Mouse (Mus musculus) heart, embryonic 15.5 days (tissue): ENCODE results near the gene Hist1h4j. TPM values are rescaled to one million over a fixed set of nuclear protein-coding genes. Genes with fewer than 3 reads are reported as not detected.
"Not testable (repeated sequence)": the region's sequence is repeated elsewhere in the genome, so short reads cannot be mapped to it uniquely, and the experiment has no call there.

Experiments used
- ATAC-seq: fragments of 200-750 bp; cut with Nextera tagmentation; replicated peaks from 2 replicates; pipeline ENCODE4 v1.8.0; 2017; ENCODE audit warnings: low read depth, moderate TSS enrichment; ENCODE audit not compliant: insufficient number of reproducible peaks, insufficient read depth, low FRiP score
- H3K27ac ChIP-seq: fragments of 300-500 bp; sonication (generic); 2 replicates; pipeline ENCODE4 v1.5.1; 2015; ENCODE audit warnings: mild to moderate bottlenecking, inconsistent platforms
- H3K27me3 ChIP-seq: fragments of 300-500 bp; sonication (generic); 2 replicates; pipeline ENCODE4 v1.6.1; 2015; ENCODE audit warnings: inconsistent platforms
- H3K36me3 ChIP-seq: fragments of 300-500 bp; sonication (generic); 2 replicates; pipeline ENCODE4 v1.6.1; 2015; ENCODE audit warnings: mild to moderate bottlenecking, inconsistent platforms
- H3K4me1 ChIP-seq: fragments of 300-500 bp; sonication (generic); replicated peaks from 2 replicates; pipeline ENCODE4 v1.6.1; 2015; ENCODE audit warnings: inconsistent platforms
- H3K4me2 ChIP-seq: fragments of 300-500 bp; sonication (generic); 2 replicates; pipeline ENCODE4 v1.6.1; 2015; ENCODE audit warnings: inconsistent platforms, mild to moderate bottlenecking, moderate library complexity
- H3K4me3 ChIP-seq: fragments of 300-500 bp; sonication (generic); 2 replicates; pipeline ENCODE4 v1.5.1; 2015; ENCODE audit warnings: mild to moderate bottlenecking, inconsistent platforms
- H3K9ac ChIP-seq: fragments of 300-500 bp; sonication (generic); 2 replicates; pipeline ENCODE4 v1.6.1; 2015; ENCODE audit warnings: mild to moderate bottlenecking, inconsistent platforms
- H3K9me3 ChIP-seq: fragments of 300-500 bp; sonication (generic); replicated peaks from 2 replicates; pipeline ENCODE4 v1.6.1; 2016; ENCODE audit warnings: inconsistent platforms
- WGBS: fragments of 180-500 bp; shearing (Covaris S2); methylation state at CpG from one replicate; pipeline ENCODE4 v1.1.7; 2015; ENCODE audit warnings: mixed read lengths; 5-methylcytosine and 5-hydroxymethylcytosine counted together
- polyA plus RNA-seq: library from polyadenylated mRNA; unstranded; fragments of >200 nt; fragmentation: Nextera tagmentation; extraction: Ambion mirVana; gene quantifications from 2 replicates; pipeline ENCODE4 v1.2.1, GENCODE M21; 2015

Hist1h4j gene
- polyA plus RNA-seq, 1 experiment from 2014 or later: 0.66 TPM

DNA sequence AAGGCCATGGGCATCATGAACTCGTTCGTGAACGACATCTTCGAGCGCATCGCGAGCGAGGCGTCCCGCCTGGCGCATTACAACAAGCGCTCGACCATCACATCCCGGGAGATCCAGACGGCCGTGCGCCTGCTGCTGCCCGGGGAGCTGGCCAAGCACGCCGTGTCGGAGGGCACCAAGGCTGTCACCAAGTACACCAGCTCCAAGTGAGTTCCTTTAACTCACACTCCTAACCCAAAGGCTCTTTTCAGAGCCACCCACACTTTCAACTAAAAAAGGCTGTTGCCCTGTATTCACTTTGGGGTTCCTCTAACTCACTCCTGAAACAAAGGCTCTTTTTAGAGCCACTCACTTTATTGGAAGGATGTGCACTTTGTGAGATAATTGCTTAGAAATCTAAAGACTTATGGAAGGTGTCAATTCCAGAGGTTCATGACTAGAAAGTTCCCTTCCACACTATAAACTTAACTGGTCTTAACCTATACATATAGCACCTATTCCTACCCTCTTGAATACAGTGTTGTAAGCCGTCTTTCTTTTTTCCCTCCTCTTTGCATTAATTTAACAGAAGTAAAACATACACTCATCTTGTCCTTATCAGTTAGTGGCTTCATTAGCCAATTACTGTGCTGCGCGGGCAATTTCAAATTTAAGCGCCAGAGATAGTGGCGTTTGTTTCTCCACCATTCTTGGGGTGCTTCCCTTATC is 19.6 kb downstream of the Hist1h4j start:
- WGBS: 2% methylated on average over 17 of the region's 26 CpGs
- H3K36me3 ChIP-seq, ATAC-seq, H3K9me3 ChIP-seq, H3K27me3 ChIP-seq: not testable (repeated sequence)
- Histone ChIP-seq H3K9ac (peak overlapping the region; percentile 57), H3K27ac (peak overlapping the region; percentile 92), H3K4me2 (peak overlapping the region; percentile 74), H3K4me1 (peaks cover 23% of the 10 kb centered on the region), H3K4me3 (peak overlapping the region; percentile 55)

DNA sequence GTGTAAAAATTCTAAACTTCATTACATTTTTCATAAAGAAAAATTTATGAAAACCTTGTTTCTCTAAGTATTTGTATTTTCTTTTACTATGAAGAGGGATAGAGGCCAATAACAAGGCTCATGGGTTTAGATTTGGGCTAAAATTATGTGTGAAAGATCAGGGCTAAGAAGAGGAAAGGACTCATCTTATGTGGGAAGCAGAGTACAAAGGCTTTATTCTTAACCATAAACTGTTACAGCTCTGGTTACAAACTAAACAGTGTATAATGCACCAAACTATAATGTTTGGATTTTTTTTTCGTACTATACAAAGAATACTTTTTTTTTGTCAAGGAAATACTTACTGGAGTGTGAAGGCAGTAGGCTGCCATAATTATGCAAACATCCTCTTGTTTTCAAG is 20.8 kb downstream of the Hist1h4j start:
- peak overlapping the region; percentile 48 for H3K4me2 ChIP-seq
- H3K4me1 ChIP-seq: peaks cover 20% of the 10 kb centered on the region
- H3K9ac ChIP-seq: no peak overlapping the region
- ATAC-seq: no peak
- no peaks in the 10 kb centered on the region for H3K36me3 ChIP-seq
- no peaks in the 10 kb centered on the region for H3K9me3 ChIP-seq
- no peak overlapping the region for H3K27ac ChIP-seq
- 0 out of 2 replicates have a peak overlapping the region, but pooled peaks have one; percentile 11 for H3K4me3 ChIP-seq
- WGBS: 82% methylated on average over 1 of the region's 1 CpGs
- H3K27me3 ChIP-seq: no peaks in the 10 kb centered on the region

DNA sequence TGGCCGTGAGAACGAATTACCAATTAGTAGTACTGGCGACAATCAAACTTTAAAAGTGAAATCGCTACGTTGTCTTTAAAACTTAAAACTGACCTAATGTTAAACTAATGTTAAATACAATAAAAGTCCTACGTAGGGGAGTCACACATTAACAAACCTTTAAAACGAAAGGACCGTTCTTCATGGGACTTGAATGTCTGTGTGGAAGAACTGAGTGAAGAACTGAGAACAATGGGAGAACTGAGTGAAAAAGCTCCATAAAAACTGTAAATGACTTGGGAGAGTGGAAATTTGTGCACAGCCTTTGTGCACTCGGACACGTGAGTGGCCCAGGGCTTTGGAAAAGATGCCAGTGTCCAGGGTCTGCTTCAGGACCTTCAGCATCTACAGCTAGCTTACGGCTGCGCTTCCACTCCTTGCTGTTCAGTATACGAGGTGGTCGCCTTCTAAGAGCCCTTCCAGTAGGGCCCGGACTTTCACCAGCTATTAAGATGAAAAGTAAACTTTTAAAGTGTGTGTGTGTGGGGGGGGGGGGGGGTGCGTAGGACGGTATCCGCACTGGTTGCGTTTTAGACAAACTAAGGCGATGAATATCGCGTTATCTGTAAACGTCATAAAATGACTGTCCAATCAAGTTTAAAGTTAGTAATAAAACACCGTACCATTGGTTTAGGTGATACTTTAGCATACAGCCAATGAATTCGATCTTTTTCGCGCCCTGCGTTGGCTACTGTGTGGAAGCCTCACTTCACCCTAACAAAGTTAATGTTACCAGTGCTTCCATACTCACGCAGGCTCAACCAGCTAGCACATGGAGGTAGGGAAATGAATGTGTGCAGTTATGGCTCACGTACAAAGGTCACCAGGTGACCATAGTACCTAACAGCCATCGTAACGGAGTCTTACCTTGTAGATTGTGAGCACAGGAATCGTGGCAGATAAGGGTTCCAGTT is 44.2 kb downstream of the Hist1h4j start:
- Histone ChIP-seq H3K4me2 (peak overlapping the region; percentile 93), H3K27ac (peak overlapping the region; percentile 89), H3K9ac (peak overlapping the region; percentile 72), H3K4me3 (peak overlapping the region; percentile 64), H3K9me3 (no peaks in the 10 kb centered on the region), H3K36me3 (no peaks in the 10 kb centered on the region), H3K27me3 (no peaks in the 10 kb centered on the region), H3K4me1 (peaks cover 26% of the 10 kb centered on the region)
- WGBS: 6% methylated on average over 33 of the region's 33 CpGs
- peak; percentile 72 for ATAC-seq

DNA sequence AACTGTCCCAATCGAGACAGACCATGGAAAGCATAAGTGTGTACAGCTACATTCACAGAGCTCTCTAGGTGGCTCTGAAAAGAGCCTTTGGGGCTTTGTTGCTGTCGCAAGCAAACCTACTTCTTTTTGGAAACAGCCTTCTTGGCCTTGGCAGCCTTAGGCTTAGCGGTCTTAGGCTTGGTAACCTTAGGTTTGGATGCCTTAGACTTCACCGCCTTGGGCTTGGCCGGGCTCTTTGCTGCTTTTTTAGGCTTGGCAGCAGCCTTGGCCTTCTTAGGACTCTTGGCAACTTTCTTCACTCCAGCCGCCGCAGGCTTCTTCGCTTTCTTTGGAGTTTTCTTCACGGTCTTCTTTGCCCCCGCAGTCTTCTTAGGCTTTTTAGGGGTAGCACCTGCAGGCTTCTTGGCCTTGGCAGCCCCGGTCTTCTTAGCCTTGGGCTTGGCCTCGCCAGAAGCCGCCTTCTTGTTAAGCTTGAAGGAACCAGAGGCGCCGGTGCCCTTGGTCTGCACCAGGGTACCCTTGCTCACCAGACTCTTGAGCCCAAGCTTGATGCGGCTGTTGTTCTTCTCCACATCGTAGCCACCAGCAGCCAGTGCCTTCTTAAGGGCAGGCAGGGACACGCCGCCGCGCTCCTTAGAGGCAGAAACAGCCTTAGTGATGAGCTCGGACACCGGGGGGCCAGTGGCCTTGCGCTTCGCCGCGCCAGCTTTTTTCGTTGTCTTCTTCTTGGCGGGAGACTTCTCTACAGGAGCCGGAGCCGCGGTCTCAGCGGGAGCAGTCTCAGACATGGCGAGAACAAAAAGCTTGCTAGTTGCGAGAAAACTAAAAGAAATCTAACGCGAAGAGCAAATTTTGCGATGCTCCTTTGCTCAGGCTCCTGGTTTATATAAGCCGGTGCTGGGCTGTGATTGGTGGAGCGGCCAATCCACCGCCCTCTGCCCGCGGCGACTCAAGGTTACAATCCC is 45.2 kb downstream of the Hist1h4j start, which contains the start of gene Hist1h1b:
Gene Hist1h1b, minus strand, starts transcription at position 859 of the 965 bp plus-strand sequence.
- peak within 1 kb of the TSS; percentile 64 for H3K4me3 ChIP-seq
- ATAC-seq: peak; percentile 52
- no peaks in the 10 kb centered on the region for H3K9me3 ChIP-seq
- peak within 1 kb of the TSS; percentile 93 for H3K4me2 ChIP-seq
- under 1% methylated on average over 44 of the region's 44 CpGs for WGBS
- peak within 1 kb of the TSS; percentile 72 for H3K9ac ChIP-seq
- no peaks in the 10 kb centered on the region for H3K36me3 ChIP-seq
- H3K4me1 ChIP-seq: peaks cover 30% of the 10 kb centered on the region
- H3K27me3 ChIP-seq: no peaks in the 10 kb centered on the region
- peak within 1 kb of the TSS; percentile 89 for H3K27ac ChIP-seq

DNA sequence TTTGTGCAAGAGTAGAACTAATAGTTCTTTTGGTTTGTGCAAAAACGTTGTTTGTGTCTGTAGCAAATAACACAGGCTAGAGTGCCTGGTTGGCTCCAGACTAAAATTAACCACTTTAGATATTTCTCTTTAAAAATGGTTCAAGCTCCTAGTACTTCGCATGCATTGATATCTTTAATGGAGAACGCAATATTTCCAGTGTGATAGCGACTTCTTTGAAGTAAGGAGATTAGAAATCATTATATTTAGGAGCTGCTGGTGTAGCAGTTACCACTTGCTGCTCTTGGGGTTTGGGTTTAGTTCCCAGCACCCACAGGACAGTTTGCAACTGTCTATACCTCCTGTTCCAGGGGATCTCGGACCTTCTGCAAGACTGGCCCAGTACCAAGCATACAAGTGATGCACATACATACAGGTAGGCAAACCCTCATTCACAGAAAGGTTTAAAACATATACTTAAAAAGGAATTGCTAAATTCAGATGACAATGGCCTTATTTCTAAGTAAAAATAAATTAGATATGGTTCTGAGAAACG is 46.2 kb downstream of the Hist1h4j start:
- H3K4me2 ChIP-seq: peak overlapping the region; percentile 93
- H3K27ac ChIP-seq: peak overlapping the region; percentile 89; the same call in 1 of the 2 replicates
- H3K9ac ChIP-seq: 0 out of 2 replicates have a peak overlapping the region, but pooled peaks have one; percentile 72
- no peaks in the 10 kb centered on the region for H3K36me3 ChIP-seq
- H3K4me1 ChIP-seq: peaks cover 35% of the 10 kb centered on the region
- no peaks in the 10 kb centered on the region for H3K9me3 ChIP-seq
- WGBS: 46% methylated on average over 6 of the region's 6 CpGs
- no peaks in the 10 kb centered on the region for H3K27me3 ChIP-seq
- H3K4me3 ChIP-seq: peak overlapping the region; percentile 64; the same call in 1 of the 2 replicates
- no peak for ATAC-seq

DNA sequence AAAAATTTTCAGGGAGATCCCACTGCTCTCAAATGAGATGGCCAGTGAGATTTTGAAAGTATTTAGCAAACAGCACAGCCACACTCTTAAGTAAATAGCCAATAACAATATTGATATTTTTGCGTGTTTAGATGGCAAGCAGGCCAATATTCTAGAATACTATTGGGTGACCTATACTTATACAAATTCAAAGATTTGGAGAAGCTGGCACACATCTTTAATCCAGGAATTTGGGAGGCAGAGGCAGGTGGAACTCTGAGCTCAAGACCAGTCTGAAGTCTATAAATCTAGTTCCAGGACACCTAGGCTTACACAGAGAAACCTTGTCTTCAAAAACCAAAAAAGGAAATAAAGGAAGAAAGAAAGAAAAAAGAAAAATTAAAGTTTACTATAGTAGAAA is 46.8 kb downstream of the Hist1h4j start:
- no peak overlapping the region for H3K4me2 ChIP-seq
- no peaks in the 10 kb centered on the region for H3K27me3 ChIP-seq
- WGBS: 95% methylated on average over 1 of the region's 1 CpGs
- H3K4me1 ChIP-seq: peaks cover 37% of the 10 kb centered on the region
- H3K9me3 ChIP-seq: no peaks in the 10 kb centered on the region
- no peak overlapping the region for H3K4me3 ChIP-seq
- H3K36me3 ChIP-seq: no peaks in the 10 kb centered on the region
- no peak overlapping the region for H3K9ac ChIP-seq
- ATAC-seq: no peak
- no peak overlapping the region for H3K27ac ChIP-seq

DNA sequence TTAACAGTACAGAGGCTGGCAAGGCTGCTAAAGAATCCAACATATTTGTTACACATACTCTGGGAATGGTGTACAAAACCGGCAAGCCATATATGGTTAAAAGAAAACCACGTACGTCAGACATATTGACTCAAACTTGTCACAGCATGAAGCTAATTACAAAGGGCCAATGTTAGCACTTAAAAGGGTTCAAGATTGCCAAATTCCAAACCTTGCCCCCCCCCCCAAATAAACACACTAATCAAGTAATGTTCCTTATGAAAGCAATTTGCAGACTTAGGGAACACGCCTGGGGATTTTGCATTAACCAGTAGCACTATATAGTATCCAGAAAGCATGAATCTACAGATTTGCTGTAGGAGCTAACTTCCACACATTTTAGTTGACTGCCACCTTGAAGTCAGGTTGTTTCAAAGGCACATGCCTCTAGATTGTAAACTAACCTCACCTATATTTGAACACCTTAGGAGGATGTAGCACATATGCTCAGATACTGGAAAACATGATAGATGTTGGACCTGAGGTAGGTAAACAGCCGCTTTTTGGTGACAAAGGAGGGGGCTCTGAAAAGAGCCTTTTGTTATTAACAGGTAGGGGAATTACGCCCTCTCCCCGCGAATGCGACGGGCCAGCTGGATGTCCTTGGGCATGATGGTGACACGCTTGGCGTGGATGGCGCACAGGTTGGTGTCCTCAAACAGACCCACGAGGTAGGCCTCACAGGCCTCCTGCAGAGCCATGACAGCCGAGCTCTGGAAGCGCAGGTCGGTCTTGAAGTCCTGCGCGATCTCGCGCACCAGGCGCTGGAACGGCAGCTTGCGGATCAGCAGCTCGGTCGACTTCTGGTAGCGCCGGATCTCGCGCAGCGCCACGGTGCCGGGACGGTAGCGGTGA is 47.7 kb downstream of the Hist1h4j start:
- not testable (repeated sequence) for H3K9me3 ChIP-seq, ATAC-seq, H3K27me3 ChIP-seq, H3K36me3 ChIP-seq
- peak overlapping the region; percentile 73 for H3K27ac ChIP-seq
- 1% methylated on average over 14 of the region's 35 CpGs for WGBS
- H3K9ac ChIP-seq: peak overlapping the region; percentile 62
- H3K4me3 ChIP-seq: peak overlapping the region; percentile 51
- peak overlapping the region; percentile 76 for H3K4me2 ChIP-seq
- H3K4me1 ChIP-seq: peaks cover 37% of the 10 kb centered on the region

DNA sequence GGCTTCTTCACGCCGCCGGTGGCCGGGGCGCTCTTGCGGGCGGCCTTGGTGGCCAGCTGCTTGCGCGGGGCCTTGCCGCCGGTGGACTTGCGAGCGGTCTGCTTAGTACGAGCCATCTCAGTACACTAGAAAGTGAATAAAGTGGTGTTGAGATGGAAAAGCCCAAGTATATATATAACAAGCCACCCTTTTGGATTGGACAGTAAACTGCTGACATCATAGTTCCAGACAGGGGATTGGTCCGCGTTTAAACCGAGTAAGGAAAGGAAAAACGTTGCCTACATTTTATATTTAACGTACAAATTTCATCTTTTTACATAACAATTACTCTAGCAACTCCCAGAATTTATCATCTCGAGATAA is 48.4 kb downstream of the Hist1h4j start, which contains the start of gene Hist1h3i:
Gene Hist1h3i, minus strand, starts transcription at position 116 of the 363 bp plus-strand sequence.
- WGBS: 0% methylated on average over 15 of the region's 20 CpGs

DNA sequence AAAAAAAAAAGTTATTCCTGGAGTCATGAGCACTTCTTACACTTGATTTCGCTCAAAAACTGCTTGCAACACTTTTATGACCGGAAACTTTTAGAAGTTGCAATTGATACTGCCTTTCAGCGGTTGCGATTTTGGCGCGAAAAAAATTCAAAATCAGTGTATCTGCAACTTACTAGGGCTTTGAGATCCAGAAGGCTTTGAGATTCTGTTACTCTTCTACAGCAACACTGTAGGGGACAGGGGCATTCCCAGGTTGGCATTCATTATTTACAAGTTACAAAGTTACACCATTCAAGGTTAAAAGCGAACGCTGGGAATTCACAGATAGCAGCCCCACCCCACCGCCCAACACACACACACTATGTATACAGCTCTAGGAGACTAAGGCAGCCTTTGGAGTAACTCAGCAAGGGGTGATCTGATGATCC is 48.9 kb downstream of the Hist1h4j start:
- Histone ChIP-seq H3K27ac (peak overlapping the region; percentile 73), H3K27me3 (no peaks in the 10 kb centered on the region), H3K36me3 (no peaks in the 10 kb centered on the region), H3K4me1 (peaks cover 45% of the 10 kb centered on the region), H3K4me3 (peak overlapping the region; percentile 51), H3K4me2 (peak overlapping the region; percentile 76), H3K9me3 (no peaks in the 10 kb centered on the region), H3K9ac (peak overlapping the region; percentile 28)
- ATAC-seq: no peak
- 4% methylated on average over 9 of the region's 9 CpGs for WGBS

More for the DNA sequence above, 48.4 kb downstream of the Hist1h4j start, which contains the start of gene Hist1h3i:
- Histone ChIP-seq H3K4me3 (peak within 1 kb of the TSS; percentile 51), H3K27ac (peak within 1 kb of the TSS; percentile 73), H3K4me1 (peaks cover 42% of the 10 kb centered on the region), H3K36me3 (no peaks in the 10 kb centered on the region), H3K9me3 (no peaks in the 10 kb centered on the region), H3K4me2 (peak within 1 kb of the TSS; percentile 76), H3K27me3 (no peaks in the 10 kb centered on the region), H3K9ac (peak within 1 kb of the TSS; percentile 62)
- ATAC-seq: peak; percentile 68; the same call in 1 of the 2 replicates
